Mouse (Mus musculus) heart, adult 2 months (tissue): ENCODE measurements around the gene Pknox2. TPM values are rescaled to one million over a fixed set of nuclear protein-coding genes. Genes with fewer than 3 reads are reported as not detected.

ENCODE experiments used
- DNase-seq, 2 experiments: peaks; one replicate each; pipeline ENCODE4 v3.0.0; 2021
- H3K27ac ChIP-seq: fragments of 200-600 bp; 2 replicates; pipeline ENCODE4 v1.8.1; 2022
- H3K27me3 ChIP-seq: fragments of 200-500 bp; 2 replicates; pipeline ENCODE4 v1.6.1; 2012; ENCODE audit warnings: mild to moderate bottlenecking, low read length, inconsistent platforms, mixed read lengths; ENCODE audit not compliant: control insufficient read depth, insufficient read depth
- H3K36me3 ChIP-seq: fragments of 200-500 bp; 2 replicates; pipeline ENCODE4 v1.6.1; 2012; ENCODE audit warnings: low read length, inconsistent platforms; ENCODE audit not compliant: control insufficient read depth, insufficient read depth
- H3K4me1 ChIP-seq: fragments of 200-500 bp; 2 replicates; pipeline ENCODE4 v1.6.1; 2011; ENCODE audit warnings: low read length; ENCODE audit not compliant: control insufficient read depth, insufficient read depth
- H3K4me3 ChIP-seq: fragments of 200-600 bp; 2 replicates; pipeline ENCODE4 v1.8.1; 2022
- H3K79me2 ChIP-seq: fragments of 200-500 bp; replicated peaks from 2 replicates; pipeline ENCODE4 v1.6.1; 2012; ENCODE audit warnings: mild to moderate bottlenecking, inconsistent platforms, low read length, moderate library complexity, mixed read lengths; ENCODE audit not compliant: control insufficient read depth, insufficient read depth
- H3K9ac ChIP-seq: fragments of 200-500 bp; 2 replicates; pipeline ENCODE4 v1.6.1; 2012; ENCODE audit warnings: low read depth, mild to moderate bottlenecking, control low read depth, inconsistent platforms, low read length, mixed read lengths
- CTCF ChIP-seq: fragments of 200-600 bp; IDR thresholded peaks from 2 replicates; pipeline ENCODE4 v1.8.1; 2022; ENCODE audit warnings: antibody characterized with exemption, mild to moderate bottlenecking, moderate library complexity
- EP300 ChIP-seq: fragments of 200-500 bp; IDR thresholded peaks from 2 replicates; pipeline ENCODE4 v1.6.1; 2011; ENCODE audit warnings: low read depth, low read length, control low read depth; ENCODE audit not compliant: insufficient read depth
- POLR2A ChIP-seq: fragments of 200-500 bp; IDR thresholded peaks from 2 replicates; pipeline ENCODE4 v1.6.1; 2011; ENCODE audit warnings: mild to moderate bottlenecking, low read depth, low read length, control low read depth; ENCODE audit not compliant: insufficient read depth
- WGBS: fragments of 180-500 bp; shearing (Covaris S2); methylation state at CpG from one replicate; pipeline ENCODE4 v1.1.7; 2018; 5-methylcytosine and 5-hydroxymethylcytosine counted together
- intact Hi-C: fragments of 180-260 bp; cut with DNase I; formaldehyde crosslinking; loops from one replicate; pipeline ENCODE4 v1.15.1; 2025
- polyA plus RNA-seq: library from polyadenylated mRNA; depleted of rRNA; stranded (reverse); fragments of >200 nt; gene quantifications from 2 replicates; pipeline ENCODE4 v1.2.3, GENCODE M21; 2012
- total RNA-seq, 2 experiments: library from RNA; stranded (reverse); gene quantifications; 2 replicates each; pipeline ENCODE4 v1.2.3; 2021

Gene Pknox2
- total and polyA plus RNA-seq, 3 experiments = 7.8 to 9.9 (median 9.0) TPM

DNA sequence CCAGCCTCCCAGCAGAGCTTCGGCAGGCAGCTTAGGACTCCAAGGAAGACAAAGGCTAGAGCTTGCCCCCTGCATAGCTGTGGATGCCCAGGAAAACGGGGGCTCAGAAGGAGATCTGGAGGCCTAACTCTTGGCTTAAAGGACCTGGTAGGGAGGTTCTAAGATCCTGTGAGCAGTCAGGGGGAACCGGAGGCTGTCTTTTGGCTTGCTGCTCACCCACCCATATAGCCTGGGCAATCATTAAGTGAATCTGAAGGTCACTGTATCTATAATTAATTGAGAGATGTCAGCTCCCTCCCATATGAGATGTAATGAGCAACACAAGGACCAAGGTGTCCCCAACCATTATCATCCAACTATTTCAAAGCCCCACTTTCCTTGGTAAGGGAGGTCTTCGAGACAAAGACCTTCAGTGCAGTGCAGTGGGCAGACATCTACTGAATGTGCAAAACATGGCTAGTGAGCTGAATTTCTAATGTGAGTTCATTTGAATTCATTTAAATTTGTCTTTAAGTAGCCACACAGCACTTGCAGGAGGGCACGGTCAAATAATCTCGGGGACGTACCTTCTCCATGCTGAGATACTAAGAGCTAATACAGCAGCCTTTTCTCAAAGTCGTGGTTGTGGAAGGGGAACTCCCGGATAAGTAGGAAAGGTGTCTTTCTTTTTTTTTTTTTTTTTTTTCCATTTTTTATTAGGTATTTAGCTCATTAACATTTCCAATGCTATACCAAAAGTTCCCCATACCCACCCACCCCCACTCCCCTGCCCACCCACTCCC lies 30.4 kb downstream of the Pknox2 start:
- TF ChIP-seq CTCF (no peak), POLR2A (no peak), EP300 (no peak)
- H3K4me1 ChIP-seq = peaks cover 5% of the 10 kb centered on the region
- no peak overlapping the region for H3K4me3 ChIP-seq
- no peaks in the 10 kb centered on the region for H3K36me3 ChIP-seq
- WGBS = 91% methylated on average over 9 of the region's 9 CpGs
- intact Hi-C loops = loop anchor here (10.0 kb wide), 1 partner anchor 222 kb away; no protein-coding TSS in a partner anchor
- no peak overlapping the region for H3K9ac ChIP-seq
- no peak for DNase-seq
- no peaks in the 10 kb centered on the region for H3K79me2 ChIP-seq
- no peaks in the 10 kb centered on the region for H3K27me3 ChIP-seq
- peak overlapping the region; percentile 20; the same call in 1 of the 2 replicates for H3K27ac ChIP-seq

DNA sequence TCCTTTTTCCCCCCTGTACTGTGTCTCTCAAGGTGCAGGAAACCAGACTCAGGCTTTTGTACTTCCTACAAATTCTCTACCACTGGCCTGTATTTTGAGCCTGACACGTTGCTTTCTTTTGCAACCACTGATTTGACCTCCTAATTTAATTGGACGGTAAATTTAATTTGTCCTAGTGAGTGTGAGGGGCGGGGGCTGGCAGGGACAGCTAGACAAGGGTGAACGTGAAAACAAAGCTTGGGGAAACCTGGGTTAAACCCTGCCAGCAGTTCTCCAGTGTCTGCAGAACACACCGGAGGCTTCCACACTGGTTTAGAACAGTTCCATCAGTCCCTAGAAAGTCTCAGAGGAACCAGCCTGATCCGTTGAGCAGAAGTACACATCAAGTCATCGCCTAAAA lies 31.4 kb downstream of the Pknox2 start:
- Histone ChIP-seq H3K4me3 (no peak overlapping the region), H3K27me3 (no peaks in the 10 kb centered on the region), H3K27ac (peak overlapping the region; percentile 48), H3K4me1 (peaks cover 5% of the 10 kb centered on the region), H3K9ac (no peak overlapping the region), H3K36me3 (no peaks in the 10 kb centered on the region), H3K79me2 (no peaks in the 10 kb centered on the region)
- WGBS = 52% methylated on average over 7 of the region's 7 CpGs
- TF ChIP-seq CTCF (no peak), EP300 (no peak), POLR2A (0 out of 2 replicates have a peak, but pooled peaks have one; percentile 10)
- DNase-seq = peak in 1 of 2 experiments; percentile 36
- intact Hi-C loops = loop anchor here (2.0 to 10.0 kb wide), 2 partner anchors 145 to 221 kb away; no protein-coding TSS in a partner anchor

DNA sequence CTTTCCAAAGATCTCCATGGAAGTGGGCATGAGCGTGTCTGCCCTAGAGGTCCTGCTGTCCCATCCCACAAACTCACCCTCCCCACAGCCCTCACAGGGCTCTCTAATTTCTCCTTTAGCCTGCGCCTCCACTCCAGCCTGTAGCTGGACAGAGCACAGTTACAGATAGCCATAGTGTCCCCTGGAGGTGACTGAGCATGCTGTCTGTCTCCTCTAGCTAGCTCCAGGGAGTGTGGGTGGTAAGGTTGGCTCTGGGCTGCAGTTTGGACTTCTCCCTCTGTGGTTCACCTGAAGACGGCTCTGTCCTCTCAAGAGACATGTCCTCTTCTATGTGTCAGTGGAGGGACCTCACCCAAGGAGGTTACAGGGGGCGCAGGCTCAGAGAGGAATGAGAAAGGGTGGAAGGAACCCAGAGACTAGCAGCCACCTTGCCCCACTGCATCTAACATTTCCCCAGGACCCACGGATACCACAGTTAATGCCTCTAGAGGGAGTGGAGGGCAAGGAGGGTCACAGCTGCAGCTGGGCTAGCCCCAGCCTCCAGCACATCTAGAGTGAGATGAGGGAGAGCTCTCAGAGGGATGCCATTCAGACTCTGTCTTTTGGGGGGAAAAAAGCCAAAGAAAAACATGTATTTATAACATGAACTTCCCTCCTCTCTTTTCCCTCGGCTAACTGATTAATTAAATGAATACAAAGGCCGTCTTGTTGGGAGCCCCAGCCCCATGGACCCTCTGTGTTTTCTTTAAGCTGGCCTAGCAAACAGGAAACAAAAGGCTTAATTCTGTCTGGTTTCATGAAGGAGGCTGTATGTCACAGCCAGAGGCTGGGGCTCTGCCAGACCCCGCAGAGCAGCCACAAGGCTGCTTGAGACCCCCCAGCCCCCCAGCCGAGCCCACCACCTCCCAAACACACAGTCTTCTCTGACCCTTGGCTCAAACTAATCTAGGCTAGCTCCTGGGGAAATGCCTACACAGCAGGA lies 32.6 kb downstream of the Pknox2 start:
- intact Hi-C loops = loop anchor here (2.0 to 10.0 kb wide), 3 partner anchors 42 to 220 kb away; no protein-coding TSS in a partner anchor

DNA sequence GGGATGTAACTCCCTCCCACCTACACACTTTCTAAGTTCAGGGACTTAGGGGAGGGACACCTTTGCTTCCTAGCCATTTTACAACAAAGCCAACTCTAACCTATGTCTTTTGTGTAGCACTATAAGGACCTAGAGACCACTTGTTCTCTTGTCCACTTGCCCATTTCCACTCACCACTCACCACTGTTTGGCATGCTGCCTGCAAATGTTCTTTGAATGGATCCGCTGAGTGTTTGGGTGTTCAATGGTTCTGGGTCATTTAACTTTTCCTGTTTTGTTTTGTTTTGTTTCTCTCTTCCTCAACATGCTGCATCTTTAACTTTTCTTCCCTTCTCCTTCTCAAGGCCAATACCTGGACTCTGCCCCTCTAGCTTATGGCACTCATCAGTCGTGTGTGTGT lies 39.7 kb downstream of the Pknox2 start:
- intact Hi-C loops = no loop called here
- Histone ChIP-seq H3K79me2 (no peaks in the 10 kb centered on the region), H3K4me3 (no peak overlapping the region), H3K36me3 (no peaks in the 10 kb centered on the region), H3K9ac (no peak overlapping the region), H3K4me1 (peaks cover 4% of the 10 kb centered on the region), H3K27ac (no peak overlapping the region), H3K27me3 (no peaks in the 10 kb centered on the region)
- peak in 1 of 2 experiments; percentile 8 for DNase-seq
- 73% methylated on average over 2 of the region's 2 CpGs for WGBS
- TF ChIP-seq EP300 (no peak), POLR2A (no peak), CTCF (no peak)

More for the DNA sequence above, 32.6 kb downstream of the Pknox2 start:
- DNase-seq = no peak
- no peaks in the 10 kb centered on the region for H3K79me2 ChIP-seq
- H3K4me1 ChIP-seq = peaks cover 3% of the 10 kb centered on the region
- no peak overlapping the region for H3K9ac ChIP-seq
- H3K4me3 ChIP-seq = no peak overlapping the region
- no peaks in the 10 kb centered on the region for H3K36me3 ChIP-seq
- no peaks in the 10 kb centered on the region for H3K27me3 ChIP-seq
- 48% methylated on average over 9 of the region's 9 CpGs for WGBS
- TF ChIP-seq POLR2A = no peak
- no peak for TF ChIP-seq EP300
- TF ChIP-seq CTCF = peak; percentile 70
- H3K27ac ChIP-seq = no peak overlapping the region

DNA sequence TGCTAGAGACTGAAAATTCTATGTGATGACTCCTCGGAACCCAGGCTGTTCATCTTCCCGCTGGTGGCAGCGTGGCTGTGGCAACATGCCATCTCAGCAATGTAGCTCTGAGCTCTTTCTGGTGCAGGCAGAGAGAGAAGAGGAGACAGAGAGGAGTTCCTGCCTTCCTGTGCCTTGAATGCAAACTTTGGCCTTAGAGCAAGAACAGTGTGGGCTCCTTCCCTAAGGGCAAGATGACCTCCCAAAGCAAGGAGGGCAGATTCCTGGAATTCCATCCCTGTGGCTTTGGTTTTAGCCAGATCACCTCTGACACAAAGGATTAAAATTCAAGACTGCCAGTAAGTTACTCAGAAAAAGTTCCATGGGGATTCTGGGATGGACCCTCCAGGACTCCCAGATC lies 40.4 kb downstream of the Pknox2 start:
- peaks cover 5% of the 10 kb centered on the region for H3K4me1 ChIP-seq
- no peaks in the 10 kb centered on the region for H3K27me3 ChIP-seq
- H3K36me3 ChIP-seq = no peaks in the 10 kb centered on the region
- no peak overlapping the region for H3K9ac ChIP-seq
- H3K79me2 ChIP-seq = no peaks in the 10 kb centered on the region
- 73% methylated on average over 3 of the region's 3 CpGs for WGBS
- no peak for DNase-seq
- no peak overlapping the region for H3K4me3 ChIP-seq
- TF ChIP-seq POLR2A (no peak), EP300 (no peak), CTCF (no peak)
- intact Hi-C loops = no loop called here
- no peak overlapping the region for H3K27ac ChIP-seq

DNA sequence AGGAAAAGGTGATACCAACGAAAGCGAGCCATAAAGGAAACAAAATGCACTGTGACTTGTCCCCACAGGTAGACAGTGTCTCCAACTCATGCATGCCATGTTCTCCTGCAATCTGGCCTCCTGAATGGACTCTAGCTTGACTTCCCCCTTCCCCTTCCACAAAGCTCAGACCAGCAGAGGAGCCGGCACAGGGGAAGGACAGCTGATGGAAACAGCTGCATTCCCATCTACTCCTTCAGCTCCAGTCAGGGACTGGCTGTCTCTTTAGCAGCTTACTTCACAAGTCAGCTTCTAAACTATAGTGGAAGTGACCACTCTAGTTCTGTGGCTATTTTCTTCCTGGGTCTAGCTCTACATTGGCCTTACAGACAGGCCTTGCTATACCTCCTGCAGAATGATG lies 43.0 kb downstream of the Pknox2 start:
- no peak for DNase-seq
- Histone ChIP-seq H3K27ac (no peak overlapping the region), H3K79me2 (no peaks in the 10 kb centered on the region), H3K9ac (no peak overlapping the region), H3K4me1 (peaks cover 16% of the 10 kb centered on the region), H3K36me3 (peaks cover 4% of the 10 kb centered on the region), H3K27me3 (no peaks in the 10 kb centered on the region), H3K4me3 (no peak overlapping the region)
- WGBS = 83% methylated on average over 3 of the region's 3 CpGs
- intact Hi-C loops = no loop called here
- TF ChIP-seq POLR2A = no peak
- no peak for TF ChIP-seq EP300
- TF ChIP-seq CTCF = no peak
